10 mouse cellular contexts compared by ENCODE assay signal in the genomic region with DNA sequence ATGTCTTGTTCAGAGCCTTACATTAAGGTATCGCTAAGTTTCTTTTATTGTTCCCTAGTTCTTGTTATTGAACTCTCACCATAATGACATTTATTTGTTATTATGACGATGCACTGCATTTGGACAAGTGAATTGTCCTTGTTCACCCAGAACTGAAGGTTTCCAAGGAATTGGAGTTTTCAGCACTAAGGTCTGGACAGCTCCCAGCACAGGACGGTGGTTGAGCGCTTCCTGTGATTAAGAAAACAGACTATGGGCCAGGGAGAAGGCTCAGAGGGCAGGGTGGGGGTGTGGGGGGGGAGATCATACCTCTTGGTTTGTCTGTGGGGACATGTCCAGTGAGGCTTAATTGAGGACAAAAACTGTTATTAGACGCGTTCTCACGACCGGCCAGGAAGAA.
DNase-seq lines count a peak whose midpoint lies in the region; ATAC-seq and TF ChIP-seq lines count a peak whose summit lies in the region.
"Had no signal": no experiment of that assay in that cellular context is flagged by ENCODE, and none has a peak within 500 bp of the region (broad histone marks: within the 10 kb centered on the region; RNA-seq: fewer than 3 reads in every experiment).

No protein-coding gene starts in this region.

- no peaks in the 10 kb centered on the region for H3K36me3 ChIP-seq in kidney, embryonic 14.5 days (ENCODE audit: control insufficient read depth, insufficient read depth, low read length)
- no peaks in the 10 kb centered on the region for H3K36me3 ChIP-seq in MEL (ENCODE audit: control insufficient read depth in 1 of 2, insufficient read depth in 2 of 2, low read length in 2 of 2)
- H3K36me3 ChIP-seq: embryonic facial prominence, embryonic 13.5 days had no signal

- no peak for TF ChIP-seq RAD21 in MEL (IDR thresholded peaks at IDR 0.05; ENCODE audit: low read depth, low read length)

- ATAC-seq in kidney, embryonic 14.5 days (ENCODE audit: low FRiP score, low TSS enrichment) = no peak
- no peak for ATAC-seq in megakaryocyte-erythroid progenitor cell, adult 5-6 weeks (replicated peaks; ENCODE audit: low FRiP score, low TSS enrichment, poor library complexity, severe bottlenecking)

- WGBS in kidney, embryonic 14.5 days = 59% methylated on average over 8 of the region's 8 CpGs

- no peaks in the 10 kb centered on the region for H3K79me2 ChIP-seq in MEL (ENCODE audit: control insufficient read depth, insufficient read depth, low read length, poor library complexity)

- H3K4me1 ChIP-seq in kidney, embryonic 14.5 days (ENCODE audit: control insufficient read depth, insufficient read depth, low read length) = no peaks in the 10 kb centered on the region
- no peaks in the 10 kb centered on the region for H3K4me1 ChIP-seq in MEL (ENCODE audit: control insufficient read depth in 1 of 2, insufficient read depth in 2 of 2, low read length in 2 of 2)
- H3K4me1 ChIP-seq: embryonic facial prominence, embryonic 13.5 days had no signal

- no peak overlapping the region for H3K27ac ChIP-seq in kidney, embryonic 14.5 days (ENCODE audit: low read depth, low read length)
- H3K27ac ChIP-seq in MEL (ENCODE audit: control insufficient read depth, low read depth, low read length) = no peak overlapping the region
- H3K27ac ChIP-seq: embryonic facial prominence, embryonic 13.5 days had no signal

- no peak overlapping the region for H3K9ac ChIP-seq in kidney, embryonic 14.5 days (ENCODE audit: low read depth, low read length)
- no peak overlapping the region for H3K9ac ChIP-seq in MEL (ENCODE audit: control insufficient read depth, low read depth, low read length, poor library complexity, severe bottlenecking)
- H3K9ac ChIP-seq: embryonic facial prominence, embryonic 13.5 days had no signal

- peak; percentile 3 for DNase-seq in kidney, adult 18-20 months
- peak; percentile 62 for DNase-seq in MEL (ENCODE audit: low read depth, low spot score)
- peak; percentile 22 to 48 for DNase-seq in adrenal gland, postnatal 36 days
- DNase-seq in kidney, postnatal 36 days = peak; percentile 14 to 68
- no peak for DNase-seq in frontal cortex, postnatal 14 days (ENCODE audit: low spot score in 2 of 2)
- DNase-seq in liver = no peak
- DNase-seq: heart, adult 11 months had no signal

- no peak for TF ChIP-seq EP300 in MEL (IDR thresholded peaks at IDR 0.05; ENCODE audit: low read depth in 1 of 2, low read length in 2 of 2)

- H3K4me3 ChIP-seq in kidney, embryonic 14.5 days (ENCODE audit: low read length) = no peak overlapping the region
- H3K4me3 ChIP-seq in MEL (ENCODE audit: control insufficient read depth in 1 of 2, insufficient read depth in 1 of 2, low read depth in 2 of 2, low read length in 2 of 2) = no peak overlapping the region
- H3K4me3 ChIP-seq: embryonic facial prominence, embryonic 13.5 days had no signal

- TF ChIP-seq POLR2A in MEL (IDR thresholded peaks at IDR 0.05; ENCODE audit: control insufficient read depth in 1 of 2, insufficient read depth in 1 of 2, low read depth in 1 of 2, low read length in 2 of 2, poor library complexity in 1 of 2) = no peak

- no peak overlapping the region for H3K4me2 ChIP-seq in kidney, embryonic 14.5 days (replicated peaks; ENCODE audit: low read depth, low read length)
- H3K4me2 ChIP-seq: embryonic facial prominence, embryonic 13.5 days had no signal

- H3K27me3 ChIP-seq in kidney, embryonic 14.5 days (ENCODE audit: control insufficient read depth, insufficient read depth, low read length) = no peaks in the 10 kb centered on the region
- H3K27me3 ChIP-seq in MEL (ENCODE audit: control insufficient read depth in 1 of 2, insufficient read depth in 2 of 2, low read length in 2 of 2) = no peaks in the 10 kb centered on the region
- H3K27me3 ChIP-seq: embryonic facial prominence, embryonic 13.5 days had no signal

- no peak for TF ChIP-seq CTCF in MEL (IDR thresholded peaks at IDR 0.05 in 2 of 3, conservative IDR thresholded peaks at IDR 0.05 in 1 of 3; ENCODE audit: control insufficient read depth in 1 of 3, insufficient read depth in 1 of 3, low read depth in 2 of 3, low read length in 3 of 3, poor library complexity in 1 of 3, severe bottlenecking in 1 of 3)

- no peaks in the 10 kb centered on the region for H3K9me3 ChIP-seq in kidney, embryonic 14.5 days (ENCODE audit: control insufficient read depth, low read length)
- no peaks in the 10 kb centered on the region for H3K9me3 ChIP-seq in MEL (replicated peaks; ENCODE audit: insufficient read depth, low read length)
- H3K9me3 ChIP-seq: embryonic facial prominence, embryonic 13.5 days had no signal

TF ChIP-seq in MEL, 35 proteins besides CTCF, POLR2A, EP300 and RAD21:
- no peak for TF ChIP-seq JUND (IDR thresholded peaks at IDR 0.05; ENCODE audit: low read depth, low read length)
- no peak for TF ChIP-seq MYC (IDR thresholded peaks at IDR 0.05; ENCODE audit: low read depth, low read length)
- TF ChIP-seq MEF2A (IDR thresholded peaks at IDR 0.05; ENCODE audit: extremely low read depth, insufficient replicate concordance, low read depth, low read length, poor library complexity, severe bottlenecking) = no peak
- TF ChIP-seq ZMIZ1 (IDR thresholded peaks at IDR 0.05; ENCODE audit: low read depth, low read length) = no peak
- no peak for TF ChIP-seq SIN3A (IDR thresholded peaks at IDR 0.05; ENCODE audit: low read length)
- TF ChIP-seq MAFK (IDR thresholded peaks at IDR 0.05; ENCODE audit: borderline replicate concordance, low read depth, low read length) = no peak
- no peak for TF ChIP-seq CHD1 (IDR thresholded peaks at IDR 0.05; ENCODE audit: low read depth, low read length)
- no peak for TF ChIP-seq TBP (IDR thresholded peaks at IDR 0.05; ENCODE audit: low read depth, low read length)
- no peak for TF ChIP-seq GATA1 (IDR thresholded peaks at IDR 0.05; ENCODE audit: low read depth, low read length)
- TF ChIP-seq POLR2AphosphoS2 (IDR thresholded peaks at IDR 0.05; ENCODE audit: low read length) = no peak
- TF ChIP-seq ETS1 (IDR thresholded peaks at IDR 0.05; ENCODE audit: low read depth, low read length) = no peak
- no peak for TF ChIP-seq ZKSCAN1 (IDR thresholded peaks at IDR 0.05; ENCODE audit: low read depth, low read length)
- no peak for TF ChIP-seq TAL1 (IDR thresholded peaks at IDR 0.05; ENCODE audit: low read length)
- no peak for TF ChIP-seq RCOR1 (IDR thresholded peaks at IDR 0.05; ENCODE audit: low read depth, low read length)
- TF ChIP-seq GABPA (IDR thresholded peaks at IDR 0.05; ENCODE audit: low read depth, low read length) = no peak
- TF ChIP-seq POLR2AphosphoS5 (IDR thresholded peaks at IDR 0.05; ENCODE audit: borderline replicate concordance, low read depth, low read length) = no peak
- TF ChIP-seq UBTF (IDR thresholded peaks at IDR 0.05; ENCODE audit: borderline replicate concordance, insufficient read depth, low read depth, low read length) = no peak
- TF ChIP-seq MYB (IDR thresholded peaks at IDR 0.05; ENCODE audit: low read depth, low read length) = no peak
TF ChIP-seq in MEL: peak in this region for 0.

Comparison
In these comparisons a context has a peak if more than half of its experiments do, and no peak if none do; other contexts are left out.
1. DNase-seq: peak in kidney, adult 18-20 months (single experiment), MEL (single experiment), adrenal gland, postnatal 36 days (2 of 2) and kidney, postnatal 36 days (2 of 2); none in frontal cortex, postnatal 14 days (0 of 2) and liver (single experiment).